Comparison of ENCODE assay signal across 9 mouse cellular contexts in the genomic region with DNA sequence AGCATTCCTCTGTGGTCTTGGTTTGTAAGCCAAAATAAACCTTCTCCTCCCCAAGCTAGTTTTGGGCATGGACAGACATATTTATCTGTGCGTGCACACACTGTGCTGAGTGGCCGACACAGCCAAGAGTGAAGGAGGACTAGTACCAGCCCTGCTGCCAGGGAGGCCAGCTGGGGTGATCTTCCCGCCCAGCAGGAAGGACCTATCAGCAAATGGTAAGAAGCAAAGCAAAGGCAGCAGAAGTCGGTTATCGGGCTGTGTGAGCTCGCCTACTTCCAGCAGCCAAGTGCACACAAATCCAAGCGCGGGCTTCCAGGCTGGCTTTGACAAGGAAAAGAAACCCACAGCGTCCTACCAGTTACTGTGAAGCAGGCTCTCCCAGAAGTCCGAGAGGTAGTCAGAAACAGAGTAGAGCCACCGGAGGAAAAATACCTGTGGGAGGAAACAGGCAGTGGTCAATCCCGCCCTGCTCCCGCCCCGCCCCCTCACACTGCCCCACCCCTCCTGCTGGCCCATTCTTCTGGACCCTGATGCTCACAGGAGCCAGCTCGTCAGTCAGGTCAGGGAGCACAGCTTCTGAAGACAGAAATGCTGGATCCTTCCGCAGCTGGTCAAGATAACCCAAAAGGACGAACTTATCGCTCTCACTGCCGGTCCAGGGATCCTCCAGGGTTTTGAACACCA. TPM values are rescaled to one million over a fixed set of nuclear protein-coding genes. Genes with fewer than 3 reads are reported as not detected.
DNase-seq lines count a peak whose midpoint lies in the region; ATAC-seq and TF ChIP-seq lines count a peak whose summit lies in the region.
"Had no signal": no experiment of that assay in that cellular context is flagged by ENCODE, and none has a peak within 500 bp of the region (broad histone marks: within the 10 kb centered on the region; RNA-seq: fewer than 3 reads in every experiment).

No protein-coding gene starts in this region.

- H3K4me2 ChIP-seq in CH12.LX (ENCODE audit: insufficient read depth, low read depth, poor library complexity, severe bottlenecking) = peak overlapping the region; percentile 18
- peak overlapping the region; percentile 38; the same call in 1 of the 2 replicates for H3K4me2 ChIP-seq in embryonic facial prominence, embryonic 13.5 days
- H3K4me2 ChIP-seq in hindbrain, embryonic 16.5 days (ENCODE audit: low read length) = no peak overlapping the region
- H3K4me2 ChIP-seq in lung, embryonic 15.5 days = peak overlapping the region; percentile 21
- H3K4me2 ChIP-seq in stomach, postnatal 0 days (replicated peaks; ENCODE audit: low read depth) = peak overlapping the region; percentile 32

- no peak for TF ChIP-seq CTCF in CH12.LX (conservative IDR thresholded peaks at IDR 0.05 in 1 of 2, IDR thresholded peaks at IDR 0.05 in 1 of 2; ENCODE audit: low read depth in 2 of 2, low read length in 2 of 2)
- TF ChIP-seq CTCF in stomach, postnatal 0 days (IDR thresholded peaks at IDR 0.05; ENCODE audit: low read depth) = no peak

- dilution Hi-C loops in CH12.LX (cut with MboI; ENCODE audit: extremely low pct_ligation_motif_present, extremely low pct_unique_long_range_greater_than_20kb, low sequenced_read_pairs) = no loop called here

- H3K27ac ChIP-seq in CH12.LX (ENCODE audit: insufficient read depth, low read depth) = peak overlapping the region; percentile 62
- peak overlapping the region; percentile 96 for H3K27ac ChIP-seq in embryonic facial prominence, embryonic 13.5 days
- H3K27ac ChIP-seq in hindbrain, embryonic 16.5 days (ENCODE audit: low read depth, low read length) = peak overlapping the region; percentile 61
- peak overlapping the region; percentile 91 for H3K27ac ChIP-seq in lung, embryonic 15.5 days
- peak overlapping the region; percentile 79 for H3K27ac ChIP-seq in stomach, postnatal 0 days (replicated peaks)

- peaks cover 50 to 82% of the 10 kb centered on the region in 2 experiments for H3K36me3 ChIP-seq in CH12.LX (replicated peaks in 1 of 2; ENCODE audit: control insufficient read depth in 1 of 2, insufficient read depth in 1 of 2, low read length in 1 of 2)
- peaks cover 91% of the 10 kb centered on the region for H3K36me3 ChIP-seq in embryonic facial prominence, embryonic 13.5 days
- peaks cover 39% of the 10 kb centered on the region for H3K36me3 ChIP-seq in hindbrain, embryonic 16.5 days (ENCODE audit: control insufficient read depth, insufficient read depth, low read length)
- peaks cover 42% of the 10 kb centered on the region for H3K36me3 ChIP-seq in lung, embryonic 15.5 days
- peaks cover 33% of the 10 kb centered on the region for H3K36me3 ChIP-seq in stomach, postnatal 0 days (ENCODE audit: control insufficient read depth, insufficient read depth, low read length)

- in situ Hi-C loops in CH12.LX (cut with MboI; ENCODE audit: low pct_ligation_motif_present, low pct_unique_long_range_greater_than_20kb, low sequenced_read_pairs) = no loop called here

- TF ChIP-seq POLR2A in CH12.LX (IDR thresholded peaks at IDR 0.05; ENCODE audit: low read depth, low read length) = no peak

- WGBS in embryonic facial prominence, embryonic 13.5 days = 72% methylated on average over 19 of the region's 19 CpGs
- WGBS in hindbrain, embryonic 16.5 days = 69% methylated on average over 19 of the region's 19 CpGs
- 52% methylated on average over 19 of the region's 19 CpGs for WGBS in lung, embryonic 15.5 days
- WGBS in stomach, postnatal 0 days = 45% methylated on average over 19 of the region's 19 CpGs

- no peak for TF ChIP-seq EP300 in CH12.LX (IDR thresholded peaks at IDR 0.05; ENCODE audit: low read length)
- TF ChIP-seq EP300 in stomach, postnatal 0 days (optimal IDR thresholded peaks at IDR 0.05) = no peak

- peak; percentile 46; the same call in 1 of the 2 replicates for ATAC-seq in frontal cortex, adult (ENCODE audit: low TSS enrichment)
- peak; percentile 78 for ATAC-seq in embryonic facial prominence, embryonic 13.5 days (ENCODE audit: insufficient number of reproducible peaks, insufficient read depth, low FRiP score, low TSS enrichment, low read depth)
- ATAC-seq in hindbrain, embryonic 16.5 days = peak; percentile 58
- peak; percentile 79 for ATAC-seq in lung, embryonic 15.5 days (ENCODE audit: borderline replicate concordance, extremely low read depth, low FRiP score, low TSS enrichment)
- ATAC-seq in stomach, postnatal 0 days (ENCODE audit: low FRiP score, low TSS enrichment) = peak; percentile 75

- no peak for TF ChIP-seq RAD21 in CH12.LX (IDR thresholded peaks at IDR 0.05; ENCODE audit: low read depth, low read length)

- H3K9me3 ChIP-seq in CH12.LX (replicated peaks; ENCODE audit: low read length) = no peaks in the 10 kb centered on the region
- no peaks in the 10 kb centered on the region for H3K9me3 ChIP-seq in embryonic facial prominence, embryonic 13.5 days
- H3K9me3 ChIP-seq in hindbrain, embryonic 16.5 days (ENCODE audit: control insufficient read depth, low read length) = no peaks in the 10 kb centered on the region
- H3K9me3 ChIP-seq in lung, embryonic 15.5 days = no peaks in the 10 kb centered on the region
- H3K9me3 ChIP-seq in stomach, postnatal 0 days (ENCODE audit: control insufficient read depth, low read length) = no peaks in the 10 kb centered on the region

- H3K79me2 ChIP-seq in CH12.LX (replicated peaks; ENCODE audit: control insufficient read depth, extremely low read depth, insufficient read depth, poor library complexity, severe bottlenecking) = no peaks in the 10 kb centered on the region

- no peaks in the 10 kb centered on the region for H3K27me3 ChIP-seq in CH12.LX (replicated peaks)
- H3K27me3 ChIP-seq in embryonic facial prominence, embryonic 13.5 days = no peaks in the 10 kb centered on the region
- H3K27me3 ChIP-seq in hindbrain, embryonic 16.5 days (replicated peaks; ENCODE audit: control insufficient read depth, insufficient read depth, low read length) = no peaks in the 10 kb centered on the region
- H3K27me3 ChIP-seq in lung, embryonic 15.5 days = no peaks in the 10 kb centered on the region
- H3K27me3 ChIP-seq in stomach, postnatal 0 days (ENCODE audit: control insufficient read depth, insufficient read depth, low read length) = no peaks in the 10 kb centered on the region

- DNase-seq in frontal cortex, postnatal 10 days (ENCODE audit: low spot score in 2 of 2) = no peak
- no peak for DNase-seq in CH12.LX (ENCODE audit: extremely low read depth)
- peak; percentile 60 for DNase-seq in stomach, postnatal 0 days (ENCODE audit: low spot score)
- DNase-seq in adrenal gland, adult 8-10 months = no peak

- H3K4me1 ChIP-seq in CH12.LX (ENCODE audit: control insufficient read depth in 1 of 2, insufficient read depth in 2 of 2) = peaks cover 23 to 55% of the 10 kb centered on the region in 2 experiments
- H3K4me1 ChIP-seq in embryonic facial prominence, embryonic 13.5 days = peaks cover 27% of the 10 kb centered on the region
- H3K4me1 ChIP-seq in hindbrain, embryonic 16.5 days (ENCODE audit: control insufficient read depth, insufficient read depth, low read depth, low read length) = peaks cover 15% of the 10 kb centered on the region
- H3K4me1 ChIP-seq in lung, embryonic 15.5 days = peaks cover 34% of the 10 kb centered on the region
- no peaks in the 10 kb centered on the region; the same call in 1 of the 2 replicates for H3K4me1 ChIP-seq in stomach, postnatal 0 days (replicated peaks; ENCODE audit: control insufficient read depth, insufficient read depth)

- no peak overlapping the region for H3K4me3 ChIP-seq in CH12.LX (replicated peaks in 1 of 3; ENCODE audit: low read depth in 2 of 3, low read length in 2 of 3, poor library complexity in 1 of 3)
- no peak overlapping the region for H3K4me3 ChIP-seq in embryonic facial prominence, embryonic 13.5 days
- no peak overlapping the region for H3K4me3 ChIP-seq in hindbrain, embryonic 16.5 days (ENCODE audit: low read length)
- H3K4me3 ChIP-seq in lung, embryonic 15.5 days = no peak overlapping the region
- no peak overlapping the region for H3K4me3 ChIP-seq in stomach, postnatal 0 days (ENCODE audit: low read depth, low read length)

- peak overlapping the region; percentile 41 for H3K9ac ChIP-seq in CH12.LX (ENCODE audit: insufficient read depth, low read depth)
- H3K9ac ChIP-seq in embryonic facial prominence, embryonic 13.5 days = no peak overlapping the region
- H3K9ac ChIP-seq in hindbrain, embryonic 16.5 days (ENCODE audit: low read depth, low read length) = no peak overlapping the region
- H3K9ac ChIP-seq in lung, embryonic 15.5 days = no peak overlapping the region
- peak overlapping the region; percentile 35; the same call in 1 of the 2 replicates for H3K9ac ChIP-seq in stomach, postnatal 0 days (ENCODE audit: low read length)

RNA-seq across cellular contexts. Expression of gene Agmat, which starts 21.0 kb away (rescaled TPM):
- not detected in 2 replicates for total RNA-seq in CH12.LX (2012; rRNA removed)
- total RNA-seq in CH12.LX (2014; rRNA removed) = not detected in 2 replicates
- not detected in 2 replicates for polyA plus RNA-seq in CH12.LX (2012; ENCODE audit: insufficient read length, low read depth)
- 0.30 TPM in 1 of 2 replicates, not detected in the other for polyA plus RNA-seq in embryonic facial prominence, embryonic 13.5 days (2015; fragmentation: Nextera tagmentation; extraction: Ambion mirVana)
- polyA plus RNA-seq in hindbrain, embryonic 16.5 days (2015; fragmentation: Nextera tagmentation; extraction: Ambion mirVana) = 0.29 TPM in 1 of 2 replicates, not detected in the other
- polyA plus RNA-seq in lung, embryonic 15.5 days (2015; fragmentation: Nextera tagmentation; extraction: Ambion mirVana) = 0.20 and 0.26 TPM in 2 replicates
- polyA plus RNA-seq in stomach, postnatal 0 days (2015; fragmentation: Nextera tagmentation; extraction: Ambion mirVana) = 0.13 and 0.34 TPM in 2 replicates
- 10 to 100 TPM in 3 of 4 experiments, 1 to 10 TPM in 1; 9.4 to 59.0 (median 32.8) TPM for total RNA-seq in adrenal gland, adult 8-10 months (2022)

RNA-seq across cellular contexts. Expression of gene Dnajc16, which starts 23.2 kb away (rescaled TPM):
- total RNA-seq in CH12.LX (2012; rRNA removed) = 3.9 and 5.9 TPM in 2 replicates
- total RNA-seq in CH12.LX (2014; rRNA removed) = 3.1 and 3.8 TPM in 2 replicates
- polyA plus RNA-seq in CH12.LX (2012; ENCODE audit: insufficient read length, low read depth) = 6.7 and 7.4 TPM in 2 replicates
- 3.8 and 4.2 TPM in 2 replicates for polyA plus RNA-seq in embryonic facial prominence, embryonic 13.5 days (2015; fragmentation: Nextera tagmentation; extraction: Ambion mirVana)
- 5.9 and 6.7 TPM in 2 replicates for polyA plus RNA-seq in hindbrain, embryonic 16.5 days (2015; fragmentation: Nextera tagmentation; extraction: Ambion mirVana)
- polyA plus RNA-seq in lung, embryonic 15.5 days (2015; fragmentation: Nextera tagmentation; extraction: Ambion mirVana) = 4.4 and 4.9 TPM in 2 replicates
- 2.9 and 3.1 TPM in 2 replicates for polyA plus RNA-seq in stomach, postnatal 0 days (2015; fragmentation: Nextera tagmentation; extraction: Ambion mirVana)
- total RNA-seq in adrenal gland, adult 8-10 months (2022) = 10 to 100 TPM; 28.1 to 36.3 (median 32.7) TPM

RNA-seq across cellular contexts. Expression of gene Casp9, which starts 25.9 kb away (rescaled TPM):
- total RNA-seq in CH12.LX (2012; rRNA removed) (11.3 and 15.3 TPM in 2 replicates), CH12.LX (2014; rRNA removed) (3.7 and 5.2 TPM in 2 replicates)
- polyA plus RNA-seq in CH12.LX (2012; ENCODE audit: insufficient read length, low read depth) = 14.5 and 15.1 TPM in 2 replicates
- 14.2 and 15.1 TPM in 2 replicates for polyA plus RNA-seq in embryonic facial prominence, embryonic 13.5 days (2015; fragmentation: Nextera tagmentation; extraction: Ambion mirVana)
- 22.2 and 23.5 TPM in 2 replicates for polyA plus RNA-seq in hindbrain, embryonic 16.5 days (2015; fragmentation: Nextera tagmentation; extraction: Ambion mirVana)
- polyA plus RNA-seq in lung, embryonic 15.5 days (2015; fragmentation: Nextera tagmentation; extraction: Ambion mirVana) = 24.0 and 24.1 TPM in 2 replicates
- polyA plus RNA-seq in stomach, postnatal 0 days (2015; fragmentation: Nextera tagmentation; extraction: Ambion mirVana) = 9.8 and 10.8 TPM in 2 replicates
- 10 to 100 TPM; 21.4 to 29.4 (median 26.5) TPM for total RNA-seq in adrenal gland, adult 8-10 months (2022)

RNA-seq across cellular contexts. Expression of gene Ddi2, which starts 44.3 kb away (rescaled TPM):
- total RNA-seq in CH12.LX (2012; rRNA removed) (19.9 and 24.7 TPM in 2 replicates), CH12.LX (2014; rRNA removed) (18.0 and 18.4 TPM in 2 replicates)
- polyA plus RNA-seq in CH12.LX (2012; ENCODE audit: insufficient read length, low read depth) = 36.2 and 37.3 TPM in 2 replicates
- polyA plus RNA-seq in embryonic facial prominence, embryonic 13.5 days (2015; fragmentation: Nextera tagmentation; extraction: Ambion mirVana) = 22.9 and 25.2 TPM in 2 replicates
- polyA plus RNA-seq in hindbrain, embryonic 16.5 days (2015; fragmentation: Nextera tagmentation; extraction: Ambion mirVana) = 11.0 and 12.6 TPM in 2 replicates
- 22.1 and 22.8 TPM in 2 replicates for polyA plus RNA-seq in lung, embryonic 15.5 days (2015; fragmentation: Nextera tagmentation; extraction: Ambion mirVana)
- polyA plus RNA-seq in stomach, postnatal 0 days (2015; fragmentation: Nextera tagmentation; extraction: Ambion mirVana) = 14.4 TPM in 2 replicates
- total RNA-seq in adrenal gland, adult 8-10 months (2022) = 10 to 100 TPM; 49.4 to 67.9 (median 54.0) TPM

RNA-seq across cellular contexts. Expression of gene Cela2a, which starts 58.5 kb away (rescaled TPM):
- total RNA-seq in CH12.LX (2012; rRNA removed) = 1.0 and 2.6 TPM in 2 replicates
- total RNA-seq in CH12.LX (2014; rRNA removed) = 0.23 and 0.30 TPM in 2 replicates
- polyA plus RNA-seq in CH12.LX (2012; ENCODE audit: insufficient read length, low read depth) = 0.30 and 0.43 TPM in 2 replicates
- 0.25 TPM in 1 of 2 replicates, not detected in the other for polyA plus RNA-seq in embryonic facial prominence, embryonic 13.5 days (2015; fragmentation: Nextera tagmentation; extraction: Ambion mirVana)
- not detected in 2 replicates for polyA plus RNA-seq in hindbrain, embryonic 16.5 days (2015; fragmentation: Nextera tagmentation; extraction: Ambion mirVana)
- 2.1 TPM in 1 of 2 replicates, not detected in the other for polyA plus RNA-seq in lung, embryonic 15.5 days (2015; fragmentation: Nextera tagmentation; extraction: Ambion mirVana)
- 18.1 and 22.4 TPM in 2 replicates for polyA plus RNA-seq in stomach, postnatal 0 days (2015; fragmentation: Nextera tagmentation; extraction: Ambion mirVana)
- not detected for total RNA-seq in adrenal gland, adult 8-10 months (2022)
- total RNA-seq: layer of hippocampus, adult 18-20 months had no signal

Comparison
In these comparisons a context has a peak if more than half of its experiments do, and no peak if none do; other contexts are left out.
1. H3K9ac ChIP-seq: peak in CH12.LX (single experiment) and stomach, postnatal 0 days (single experiment); none in embryonic facial prominence, embryonic 13.5 days (single experiment), hindbrain, embryonic 16.5 days (single experiment) and lung, embryonic 15.5 days (single experiment).
2. Peak in every context shown above with its lines, with median percentiles within 50 percentile points of each other: ATAC-seq and H3K27ac ChIP-seq.